Mouse (Mus musculus) kidney, adult 2 months (tissue): Measurements from ENCODE around the gene Plod2. TPM values are rescaled to one million over a fixed set of nuclear protein-coding genes. Genes with fewer than 3 reads are reported as not detected.

Source experiments
- DNase-seq: peaks from one replicate; pipeline ENCODE4 v3.0.0; 2021
- H3K27ac ChIP-seq: fragments of 200-500 bp; 2 replicates; pipeline ENCODE4 v1.5.1; 2012; ENCODE audit warnings: low read depth, low read length, control low read depth, inconsistent platforms; ENCODE audit not compliant: insufficient read depth
- H3K27me3 ChIP-seq: fragments of 200-500 bp; replicated peaks from 2 replicates; pipeline ENCODE4 v1.6.1; 2012; ENCODE audit warnings: mild to moderate bottlenecking, moderate library complexity, low read length, inconsistent platforms; ENCODE audit not compliant: control insufficient read depth, insufficient read depth
- H3K36me3 ChIP-seq: fragments of 200-500 bp; 2 replicates; pipeline ENCODE4 v1.6.1; 2012; ENCODE audit warnings: mild to moderate bottlenecking, moderate library complexity, low read length, inconsistent platforms; ENCODE audit not compliant: control insufficient read depth, insufficient read depth
- H3K4me1 ChIP-seq: fragments of 200-500 bp; 2 replicates; pipeline ENCODE4 v1.6.1; 2011; ENCODE audit warnings: low read length; ENCODE audit not compliant: control insufficient read depth, insufficient read depth
- H3K4me3 ChIP-seq: fragments of 200-500 bp; 2 replicates; pipeline ENCODE4 v1.5.1; 2011; ENCODE audit warnings: mild to moderate bottlenecking, low read depth, low read length, control low read depth; ENCODE audit not compliant: insufficient read depth
- CTCF ChIP-seq: fragments of 200-500 bp; conservative IDR thresholded peaks from 2 replicates; pipeline ENCODE4 v1.5.1; 2011; ENCODE audit warnings: low read depth, mild to moderate bottlenecking, control low read depth, low read length, moderate library complexity, mixed read lengths; ENCODE audit not compliant: insufficient read depth, insufficient read length
- POLR2A ChIP-seq: fragments of 200-500 bp; IDR thresholded peaks from one replicate; pipeline ENCODE4 v1.6.1; 2011; ENCODE audit warnings: low read depth, low read length, control low read depth
- WGBS: fragments of 180-500 bp; shearing (Covaris S2); methylation state at CpG from one replicate; pipeline ENCODE4 v1.1.7; 2018; 5-methylcytosine and 5-hydroxymethylcytosine counted together
- polyA plus RNA-seq: library from polyadenylated mRNA; depleted of rRNA; stranded (reverse); fragments of >200 nt; gene quantifications from 2 replicates; pipeline ENCODE4 v1.2.3, GENCODE M21; 2012; rRNA removed

Gene Plod2
- polyA plus RNA-seq, 1 experiment, result 11.3 TPM

DNA sequence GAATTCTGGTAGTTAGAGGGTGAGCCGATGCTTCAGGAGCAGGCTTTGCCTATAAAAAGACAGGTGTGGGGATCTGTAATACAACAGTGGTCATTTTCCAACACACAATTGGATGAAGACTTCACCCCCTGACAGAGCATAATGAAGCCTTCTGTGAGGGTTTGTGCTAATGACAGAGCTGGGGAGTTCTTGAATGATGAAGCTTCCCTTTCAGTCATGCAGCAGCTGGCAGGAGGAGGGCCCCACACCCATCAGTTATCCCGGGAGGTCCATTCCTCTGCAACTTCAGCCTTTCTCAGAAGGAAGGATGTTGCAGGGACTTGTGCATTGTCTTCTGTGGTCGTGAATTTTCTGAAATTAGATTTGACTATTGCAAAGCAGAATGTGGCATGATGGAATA is 79.2 kb downstream of the Plod2 start:
- DNase-seq, result no peak
- Histone ChIP-seq H3K4me3 (no peak overlapping the region), H3K27me3 (no peaks in the 10 kb centered on the region), H3K27ac (no peak overlapping the region), H3K36me3 (no peaks in the 10 kb centered on the region), H3K4me1 (no peaks in the 10 kb centered on the region)
- TF ChIP-seq POLR2A (no peak), CTCF (no peak)
- 77% methylated on average over 3 of the region's 3 CpGs for WGBS

DNA sequence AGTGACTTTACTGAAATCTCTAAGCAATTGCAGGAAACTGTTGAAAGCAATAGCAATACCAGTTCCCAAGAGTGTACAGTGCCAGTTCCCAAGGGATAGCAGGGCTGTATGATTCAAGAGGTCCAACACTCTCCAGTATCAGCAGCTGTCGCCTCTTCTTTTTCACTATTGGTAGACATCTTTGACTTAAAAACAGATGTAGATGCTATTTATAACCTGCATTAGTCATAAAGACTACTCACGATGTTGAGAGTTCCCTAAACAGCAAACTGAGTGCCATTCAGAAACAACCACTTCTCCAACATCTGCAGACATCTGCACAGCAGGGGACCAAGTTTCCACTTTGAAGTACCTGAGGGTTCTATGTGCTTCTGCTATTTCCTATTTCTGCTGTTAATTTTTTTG is 79.9 kb downstream of the Plod2 start:
- no peak for DNase-seq
- TF ChIP-seq POLR2A (no peak), CTCF (no peak)
- 57% methylated on average over 2 of the region's 2 CpGs for whole genome bisulfite sequencing

DNA sequence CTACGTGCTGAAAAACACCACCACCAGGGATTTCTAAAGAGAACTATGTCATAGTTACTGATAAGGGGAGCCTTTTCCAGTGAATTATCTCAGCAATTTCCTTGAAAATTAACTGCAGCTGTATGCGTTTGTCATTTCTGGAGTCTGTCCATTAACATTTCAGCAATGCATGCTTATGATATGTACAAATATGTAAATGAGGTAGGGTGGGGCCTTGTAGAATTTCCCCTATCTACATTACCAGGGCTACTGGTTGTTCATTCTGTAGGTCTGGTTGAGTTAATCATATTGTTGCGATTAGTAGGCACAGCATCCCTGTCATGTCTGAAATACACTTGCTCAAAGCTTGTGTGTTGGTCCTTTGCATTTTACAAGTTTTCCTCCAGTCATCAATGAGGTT is 92.8 kb downstream of the Plod2 start:
- DNase-seq, result no peak

More for the DNA sequence above, 79.9 kb downstream of the Plod2 start:
- Histone ChIP-seq H3K36me3 (no peaks in the 10 kb centered on the region), H3K27me3 (no peaks in the 10 kb centered on the region), H3K4me1 (no peaks in the 10 kb centered on the region), H3K4me3 (no peak overlapping the region), H3K27ac (no peak overlapping the region)

DNA sequence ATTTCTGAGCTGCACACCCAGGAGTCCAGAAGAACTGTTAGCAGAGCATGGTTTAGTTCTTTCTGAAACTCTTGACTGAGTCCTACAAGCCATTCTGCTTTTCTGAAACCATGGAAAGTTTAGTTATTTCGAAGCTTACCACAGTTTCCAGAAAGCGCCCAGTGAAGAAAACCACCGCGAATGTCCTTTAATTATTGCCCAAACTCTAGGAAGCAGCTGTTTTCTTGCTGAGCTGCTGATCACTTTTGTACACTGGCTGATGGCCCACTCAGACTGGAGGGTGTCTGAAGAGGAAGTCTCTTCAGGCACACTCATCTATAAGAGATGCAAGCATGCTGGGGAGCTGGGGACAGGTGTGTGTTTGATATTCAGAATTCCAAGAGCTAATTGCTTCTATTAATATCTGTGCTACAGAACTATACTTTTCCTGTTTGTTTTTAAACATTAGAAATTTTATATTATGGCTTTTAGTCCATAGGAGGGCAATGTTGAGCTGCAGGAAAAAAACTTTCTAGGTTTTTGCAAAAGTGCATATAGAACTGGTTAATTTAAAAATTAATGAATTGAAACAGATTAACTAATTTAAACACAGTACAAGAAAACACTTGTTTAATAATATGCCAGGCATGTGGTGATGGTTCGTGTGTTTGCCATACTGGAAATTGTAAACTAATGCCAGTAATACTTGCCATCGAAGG is 97.3 kb downstream of the Plod2 start:
- DNase-seq, result no peak
- WGBS, result 67% methylated on average over 6 of the region's 6 CpGs
- no peak overlapping the region for H3K4me3 ChIP-seq

More for the DNA sequence above, 92.8 kb downstream of the Plod2 start:
- no peak overlapping the region for H3K4me3 ChIP-seq
- no peaks in the 10 kb centered on the region for H3K36me3 ChIP-seq
- WGBS, result 80% methylated on average over 3 of the region's 3 CpGs
- no peaks in the 10 kb centered on the region for H3K4me1 ChIP-seq
- no peaks in the 10 kb centered on the region for H3K27me3 ChIP-seq
- no peak overlapping the region for H3K27ac ChIP-seq
- no peak for TF ChIP-seq POLR2A
- TF ChIP-seq CTCF, result no peak

DNA sequence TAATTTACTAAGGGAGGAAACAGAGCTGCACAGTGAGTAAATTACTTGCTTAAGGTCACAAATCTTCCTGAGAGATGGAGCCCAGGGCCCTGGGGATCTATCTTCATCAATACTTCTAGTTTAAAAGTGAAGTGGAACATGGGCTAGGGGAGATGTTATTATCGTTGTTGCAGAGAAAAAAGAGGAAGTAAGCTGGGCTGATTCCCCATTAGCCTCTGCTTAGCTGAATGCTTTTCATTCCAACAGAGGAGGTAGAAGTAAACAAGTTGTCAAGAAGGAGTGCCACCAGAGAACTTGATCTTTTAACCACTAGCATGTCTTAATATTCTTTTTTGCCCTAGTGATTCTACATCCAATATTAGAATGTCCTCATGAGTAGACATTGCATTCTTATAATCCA is 99.7 kb downstream of the Plod2 start:
- Histone ChIP-seq H3K4me3 (no peak overlapping the region), H3K27me3 (no peaks in the 10 kb centered on the region), H3K27ac (no peak overlapping the region), H3K4me1 (no peaks in the 10 kb centered on the region), H3K36me3 (no peaks in the 10 kb centered on the region)
- no peak for DNase-seq
- 58% methylated on average over 1 of the region's 1 CpGs for WGBS
- no peak for TF ChIP-seq POLR2A
- TF ChIP-seq CTCF, result no peak

More for the DNA sequence above, 97.3 kb downstream of the Plod2 start:
- Histone ChIP-seq H3K4me1 (no peaks in the 10 kb centered on the region), H3K36me3 (no peaks in the 10 kb centered on the region), H3K27ac (no peak overlapping the region), H3K27me3 (no peaks in the 10 kb centered on the region)
- TF ChIP-seq POLR2A (no peak), CTCF (no peak)

Other genes with a start within 250 kb of the Plod2 start
- not detected in 2 replicates for gene 1700057G04Rik, start 232.8 kb upstream of the Plod2 start, polyA plus RNA-seq
- gene Plscr4, start 84.8 kb upstream of the Plod2 start, polyA plus RNA-seq, result 11.0 and 11.7 TPM in 2 replicates